Mouse (Mus musculus): Measurements from ENCODE around the gene Plekhm3.

- no peak for TF ChIP-seq EP300 (IDR thresholded peaks at IDR 0.05; ENCODE audit: low read depth)
- TF ChIP-seq CTCF (IDR thresholded peaks at IDR 0.05; ENCODE audit: low read depth): no peak
Measured at GRCm38 (mm10) chr1:64794096-64794495, 162.5 kb downstream of the Plekhm3 start.

All from liver, embryonic 14.5 days (tissue).